Comparison of ENCODE assay signal across 1 mouse cellular context in the genomic region with DNA sequence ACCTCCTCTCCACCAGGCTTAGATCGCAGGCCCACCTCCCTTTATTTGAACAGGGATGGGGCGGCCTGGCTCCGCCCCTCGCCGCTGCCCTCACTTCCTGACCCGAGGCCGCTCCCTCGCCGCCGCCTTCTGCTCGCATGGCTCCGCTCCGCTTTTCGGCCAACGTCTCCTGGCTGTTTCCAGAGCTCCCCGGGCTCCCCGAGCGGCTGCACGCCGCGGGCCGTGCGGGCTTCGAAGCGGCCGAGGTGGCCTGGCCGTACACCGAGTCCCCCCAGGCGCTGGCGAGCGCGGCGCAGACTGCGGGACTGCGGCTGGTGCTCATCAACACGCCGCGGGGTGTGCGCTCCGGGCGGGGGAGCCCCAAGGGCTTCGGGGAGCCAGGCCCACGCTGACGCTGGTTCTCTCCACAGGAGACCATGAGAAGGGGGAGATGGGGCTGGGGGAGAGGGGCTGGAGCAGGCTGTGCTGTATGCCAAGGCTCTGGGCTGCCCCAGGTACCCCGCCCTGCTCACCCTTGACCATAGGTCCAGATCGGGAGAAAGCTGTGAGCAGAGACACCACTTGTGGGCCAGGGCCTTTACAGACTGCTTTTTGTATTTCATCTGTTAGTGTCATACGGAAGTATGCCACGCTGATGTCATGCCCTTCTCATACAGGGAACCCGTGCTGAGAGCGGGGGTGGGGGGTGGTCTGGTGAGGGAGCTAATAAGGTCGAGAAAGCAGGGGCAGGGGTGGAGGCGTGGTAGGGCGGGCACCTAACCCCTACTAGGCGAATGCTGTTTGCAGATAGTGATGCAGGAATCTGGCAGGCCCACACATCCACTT.
TF ChIP-seq lines count a peak whose summit lies in the region.

No protein-coding gene starts in this region.

TF ChIP-seq in MEL, 35 proteins besides CTCF, POLR2A, EP300 and RAD21 (continued from another document):
- TF ChIP-seq UBTF (IDR thresholded peaks at IDR 0.05; ENCODE audit: borderline replicate concordance, insufficient read depth, low read depth, low read length) (no peak), HCFC1 (IDR thresholded peaks at IDR 0.05; ENCODE audit: low read depth, low read length) (peak; percentile 55; the same call in 1 of the 2 replicates), GATA1 (IDR thresholded peaks at IDR 0.05; ENCODE audit: low read depth, low read length) (no peak), BHLHE40 (IDR thresholded peaks at IDR 0.05; ENCODE audit: borderline replicate concordance, low read depth, low read length) (0 out of 2 replicates have a peak, but pooled peaks have one; percentile 37), ZNF384 (IDR thresholded peaks at IDR 0.05; ENCODE audit: low read depth, low read length) (no peak), NRF1 (IDR thresholded peaks at IDR 0.05; ENCODE audit: insufficient read depth, low read depth, low read length, poor library complexity, severe bottlenecking) (no peak), TCF12 (IDR thresholded peaks at IDR 0.05; ENCODE audit: low read depth, low read length) (peak; percentile 9; the same call in 1 of the 2 replicates), MAFK (IDR thresholded peaks at IDR 0.05; ENCODE audit: borderline replicate concordance, low read depth, low read length) (no peak), ZC3H11A (IDR thresholded peaks at IDR 0.05; ENCODE audit: low read depth, low read length) (no peak), MYB (IDR thresholded peaks at IDR 0.05; ENCODE audit: low read depth, low read length) (no peak), MXI1 (IDR thresholded peaks at IDR 0.05; ENCODE audit: low read depth, low read length) (peak; percentile 88), POLR2AphosphoS2 (IDR thresholded peaks at IDR 0.05; ENCODE audit: low read length) (peak; percentile 72; the same call in 1 of the 2 replicates), ZMIZ1 (IDR thresholded peaks at IDR 0.05; ENCODE audit: low read depth, low read length) (peak; percentile 47)
